Mouse (Mus musculus): ENCODE results near the gene Cmtm8.

DNA sequence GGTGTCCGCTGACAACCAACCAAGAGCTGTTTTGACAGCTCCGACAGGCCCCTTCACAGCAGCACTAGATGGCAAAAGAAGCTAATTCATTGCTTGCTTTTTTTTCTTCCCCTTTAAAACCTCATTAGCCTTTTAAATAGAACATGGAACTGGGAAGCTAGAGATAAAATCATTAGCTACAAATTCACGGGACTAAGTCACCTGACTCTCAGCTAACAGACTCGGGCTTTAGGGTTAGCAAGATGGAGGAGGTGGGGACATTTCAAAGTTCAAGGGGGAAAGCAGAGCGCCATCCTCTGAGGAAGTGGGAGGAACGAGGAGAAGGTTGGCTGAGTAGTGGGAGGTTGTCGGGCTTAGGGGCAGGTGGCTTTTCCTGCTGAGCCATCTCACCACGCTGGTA, 36.7 kb downstream of the Cmtm8 start:
- TF ChIP-seq POLR2AphosphoS2 (IDR thresholded peaks at IDR 0.05; ENCODE audit: insufficient read length, low read depth) (no peak), USF1 (IDR thresholded peaks at IDR 0.05; ENCODE audit: low read depth) (no peak), CEBPB (IDR thresholded peaks at IDR 0.05; ENCODE audit: insufficient read depth, poor library complexity, severe bottlenecking) (no peak), POLR2A (IDR thresholded peaks at IDR 0.05; ENCODE audit: insufficient read length, low read depth) (no peak), TCF12 (IDR thresholded peaks at IDR 0.05; ENCODE audit: insufficient read depth, poor library complexity, severe bottlenecking) (no peak)
